Mouse (Mus musculus) urinary bladder, postnatal 10 days (tissue): ENCODE measurements around the gene Gm21149.
"Not testable (repeated sequence)": the region's sequence is repeated elsewhere in the genome, so short reads cannot be mapped to it uniquely, and the experiment has no call there.

Experiments used
- DNase-seq: peaks from one replicate; pipeline ENCODE4 v3.0.0; 2022; ENCODE audit warnings: low spot score

The Gm21149 gene

GRCm38 (mm10) chr5:15461613-15462012, 14.7 kb downstream of the Gm21149 start:
- not testable (repeated sequence) for DNase-seq

GRCm38 (mm10) chr5:15457865-15458571, 18.3 kb downstream of the Gm21149 start:
- DNase-seq: not testable (repeated sequence)
